Mouse (Mus musculus): Measurements from ENCODE around the gene Gm20388.

DNA sequence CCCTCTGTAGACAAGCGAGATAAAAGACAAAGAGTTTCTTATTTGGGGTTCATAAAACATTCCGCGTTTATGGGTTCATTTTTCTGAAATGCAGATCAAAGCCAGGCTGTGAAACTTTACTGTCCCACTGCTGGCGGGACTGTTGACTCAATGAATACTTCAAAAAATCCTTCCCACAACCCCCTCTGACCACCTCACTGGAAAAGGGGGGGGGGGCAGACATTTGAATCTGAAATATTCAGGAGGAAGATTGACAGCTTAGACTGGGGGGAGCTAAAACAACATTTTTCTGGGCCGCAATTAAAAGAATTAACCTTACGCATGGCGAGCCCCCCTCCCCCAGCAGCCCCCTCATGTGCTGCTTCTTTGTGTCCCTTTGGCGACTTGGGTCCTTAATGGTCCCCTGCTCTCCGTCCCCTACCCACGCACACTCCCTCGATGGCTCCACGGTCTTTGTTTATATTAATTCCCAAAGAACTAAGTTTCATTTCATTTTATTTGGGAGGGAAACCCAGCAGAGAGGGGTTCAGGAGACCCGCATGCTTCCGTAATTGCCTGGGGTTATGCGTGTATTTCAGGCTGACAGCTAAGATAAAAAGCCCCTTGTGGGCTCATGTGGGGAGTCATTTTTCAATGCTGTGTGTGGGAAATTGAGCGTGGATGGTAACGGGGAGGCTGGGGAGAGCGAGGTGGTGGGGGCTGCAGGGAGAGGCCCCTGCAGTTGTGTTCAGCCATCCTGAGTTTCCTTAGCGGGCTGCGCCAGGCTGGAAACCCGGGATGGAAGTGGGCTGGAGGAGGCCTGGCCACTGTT, 1270.0 kb downstream of the Gm20388 start:
- TF ChIP-seq TAL1 (IDR thresholded peaks at IDR 0.05; ENCODE audit: low read length) (no peak), GATA1 (IDR thresholded peaks at IDR 0.05; ENCODE audit: low read length) (no peak)

Measured in erythroblast, embryonic 14.5 days (primary cell).